Mouse (Mus musculus): Measurements from ENCODE around the gene Cnr2. TPM values are rescaled to one million over a fixed set of nuclear protein-coding genes. Genes with fewer than 3 reads are reported as not detected.

The Cnr2 gene
- 0.38 and 0.39 TPM in 2 replicates for polyA plus RNA-seq (2014; fragmentation: Nextera tagmentation; extraction: Ambion mirVana)

- Histone ChIP-seq H3K9me3 (ENCODE audit: control insufficient read depth, low read depth, low read length) (no peaks in the 10 kb centered on the region), H3K27me3 (ENCODE audit: control insufficient read depth, insufficient read depth, low read length) (no peaks in the 10 kb centered on the region), H3K4me3 (ENCODE audit: low read depth, low read length) (no peak within 1 kb of the TSS), H3K4me2 (replicated peaks; ENCODE audit: low read depth, low read length) (no peak within 1 kb of the TSS), H3K36me3 (ENCODE audit: control insufficient read depth, insufficient read depth, low read length) (no peaks in the 10 kb centered on the region), H3K9ac (replicated peaks; ENCODE audit: low read depth, low read length) (no peak within 1 kb of the TSS), H3K27ac (ENCODE audit: low read length) (no peak within 1 kb of the TSS), H3K4me1 (ENCODE audit: control insufficient read depth, insufficient read depth, low read length) (no peaks in the 10 kb centered on the region)
- ATAC-seq (ENCODE audit: insufficient number of reproducible peaks, insufficient read depth, low FRiP score, low read depth), result no peak
- WGBS, result 49% methylated on average over 8 of the region's 8 CpGs
Measured at GRCm38 (mm10) chr4:135895071-135895571, at the start of gene Cnr2. Cnr2 (plus strand) TSS chr4:135895394.

- no peak overlapping the region for H3K9ac ChIP-seq (replicated peaks; ENCODE audit: low read depth, low read length)
- H3K4me1 ChIP-seq (ENCODE audit: control insufficient read depth, insufficient read depth, low read length), result no peaks in the 10 kb centered on the region
- 54% methylated on average over 5 of the region's 5 CpGs for WGBS
- no peaks in the 10 kb centered on the region for H3K9me3 ChIP-seq (ENCODE audit: control insufficient read depth, low read depth, low read length)
- H3K4me2 ChIP-seq (replicated peaks; ENCODE audit: low read depth, low read length), result no peak overlapping the region
- H3K27me3 ChIP-seq (ENCODE audit: control insufficient read depth, insufficient read depth, low read length), result no peaks in the 10 kb centered on the region
- no peak overlapping the region for H3K4me3 ChIP-seq (ENCODE audit: low read depth, low read length)
- no peaks in the 10 kb centered on the region for H3K36me3 ChIP-seq (ENCODE audit: control insufficient read depth, insufficient read depth, low read length)
- H3K27ac ChIP-seq (ENCODE audit: low read length), result no peak overlapping the region
- ATAC-seq (ENCODE audit: insufficient number of reproducible peaks, insufficient read depth, low FRiP score, low read depth), result no peak
Measured at GRCm38 (mm10) chr4:135847581-135847980, 47.6 kb upstream of the Cnr2 start.

DNA sequence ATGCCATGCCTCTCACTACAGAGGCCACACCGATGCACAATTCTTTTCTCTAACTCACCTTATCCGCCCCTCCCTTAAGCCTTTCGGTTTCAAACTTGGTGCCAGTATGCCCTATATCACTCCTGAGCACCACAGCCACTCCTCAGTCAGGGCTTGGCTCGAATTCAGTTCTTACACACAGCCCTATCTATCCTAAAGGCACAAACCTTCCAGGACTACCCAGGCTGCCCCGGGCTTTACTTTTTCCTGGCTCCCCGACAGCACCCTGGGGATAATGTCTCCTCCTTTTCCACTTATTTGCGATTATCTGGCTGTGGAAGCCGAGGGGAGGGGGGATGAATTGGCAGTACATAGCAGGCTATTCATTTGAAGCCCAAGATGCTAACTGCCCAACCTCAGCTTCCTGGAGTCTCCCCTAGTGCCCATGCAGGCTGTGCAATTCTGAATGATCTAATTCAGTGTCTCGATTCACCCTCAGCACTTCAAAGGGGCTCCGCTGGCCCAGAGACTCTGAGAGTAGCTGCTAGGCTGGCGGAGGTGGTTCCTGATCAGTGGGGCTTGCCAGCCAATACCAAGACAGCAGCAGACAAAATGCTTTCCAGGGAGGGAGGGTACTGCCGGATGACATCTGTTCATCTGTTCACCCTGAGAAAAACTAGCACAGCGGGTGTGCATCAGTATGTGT is 44.6 kb upstream of the Cnr2 start:
- ATAC-seq (ENCODE audit: insufficient number of reproducible peaks, insufficient read depth, low FRiP score, low read depth), result no peak
- H3K27ac ChIP-seq (ENCODE audit: low read length), result no peak overlapping the region
- 43% methylated on average over 13 of the region's 13 CpGs for WGBS
- H3K36me3 ChIP-seq (ENCODE audit: control insufficient read depth, insufficient read depth, low read length), result no peaks in the 10 kb centered on the region
- no peak overlapping the region for H3K9ac ChIP-seq (replicated peaks; ENCODE audit: low read depth, low read length)
- no peak overlapping the region for H3K4me3 ChIP-seq (ENCODE audit: low read depth, low read length)
- no peak overlapping the region for H3K4me2 ChIP-seq (replicated peaks; ENCODE audit: low read depth, low read length)
- no peaks in the 10 kb centered on the region for H3K9me3 ChIP-seq (ENCODE audit: control insufficient read depth, low read depth, low read length)
- 0 out of 2 replicates have a peak, but pooled peaks cover 4% of the 10 kb centered on the region for H3K4me1 ChIP-seq (ENCODE audit: control insufficient read depth, insufficient read depth, low read length)
- no peaks in the 10 kb centered on the region for H3K27me3 ChIP-seq (ENCODE audit: control insufficient read depth, insufficient read depth, low read length)

DNA sequence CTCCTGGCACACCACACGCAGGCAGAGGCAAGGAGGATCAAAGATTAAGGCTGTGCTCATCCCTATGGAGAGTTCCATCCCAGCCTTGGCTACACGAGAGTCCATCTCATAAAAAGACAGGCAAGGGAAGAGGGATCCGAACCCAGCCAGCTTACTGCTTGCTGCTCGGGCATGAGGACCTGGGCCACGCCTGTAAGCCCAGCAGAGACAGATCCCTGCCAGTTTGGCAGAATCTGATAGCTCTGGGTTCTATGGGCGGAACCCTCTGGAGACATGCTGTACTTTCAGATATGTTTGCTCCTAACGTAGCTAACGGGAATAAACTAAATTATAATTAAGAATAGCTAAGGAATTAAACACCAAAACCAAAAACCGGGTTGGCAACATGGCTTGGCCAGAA is 43.3 kb upstream of the Cnr2 start:
- H3K36me3 ChIP-seq (ENCODE audit: control insufficient read depth, insufficient read depth, low read length), result no peaks in the 10 kb centered on the region
- WGBS, result 89% methylated on average over 9 of the region's 9 CpGs
- no peak overlapping the region for H3K4me2 ChIP-seq (replicated peaks; ENCODE audit: low read depth, low read length)
- H3K4me1 ChIP-seq (ENCODE audit: control insufficient read depth, insufficient read depth, low read length), result 0 out of 2 replicates have a peak, but pooled peaks cover 4% of the 10 kb centered on the region
- H3K9me3 ChIP-seq (ENCODE audit: control insufficient read depth, low read depth, low read length), result no peaks in the 10 kb centered on the region
- H3K9ac ChIP-seq (replicated peaks; ENCODE audit: low read depth, low read length), result no peak overlapping the region
- H3K27me3 ChIP-seq (ENCODE audit: control insufficient read depth, insufficient read depth, low read length), result no peaks in the 10 kb centered on the region
- ATAC-seq (ENCODE audit: insufficient number of reproducible peaks, insufficient read depth, low FRiP score, low read depth), result no peak
- no peak overlapping the region for H3K4me3 ChIP-seq (ENCODE audit: low read depth, low read length)
- no peak overlapping the region for H3K27ac ChIP-seq (ENCODE audit: low read length)

DNA sequence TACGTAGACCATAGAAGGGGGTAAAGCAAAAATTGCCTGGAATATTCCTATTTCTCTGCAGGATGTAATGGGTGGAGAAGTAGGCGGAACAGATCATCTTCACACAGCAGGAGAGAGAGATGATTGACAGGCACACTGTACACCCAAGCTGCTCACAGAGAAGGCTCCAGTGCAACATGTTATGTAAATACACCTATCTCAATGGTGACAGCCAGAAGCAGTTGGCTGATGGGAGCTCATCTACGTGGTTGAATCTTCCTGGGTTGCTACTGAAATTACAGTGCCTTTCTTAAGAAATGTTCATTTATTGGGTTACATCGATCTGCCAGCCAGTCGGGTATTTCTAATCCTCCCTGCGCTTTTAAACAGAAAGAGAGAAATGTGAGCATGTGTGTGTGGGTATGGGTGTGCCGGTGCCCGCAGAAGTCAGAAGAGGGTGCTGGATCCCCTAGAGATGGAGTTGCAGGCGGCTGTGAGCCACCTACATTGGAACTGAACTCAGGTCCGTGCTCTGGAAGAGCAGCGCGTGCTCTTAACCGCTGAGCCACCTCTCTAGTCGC is 41.1 kb upstream of the Cnr2 start:
- WGBS, result 86% methylated on average over 14 of the region's 14 CpGs
- H3K4me3 ChIP-seq (ENCODE audit: low read depth, low read length), result no peak overlapping the region
- H3K4me1 ChIP-seq (ENCODE audit: control insufficient read depth, insufficient read depth, low read length), result peaks cover 18% of the 10 kb centered on the region; the same call in 1 of the 2 replicates
- H3K4me2 ChIP-seq (replicated peaks; ENCODE audit: low read depth, low read length), result no peak overlapping the region
- no peak overlapping the region for H3K27ac ChIP-seq (ENCODE audit: low read length)
- H3K9me3 ChIP-seq (ENCODE audit: control insufficient read depth, low read depth, low read length), result no peaks in the 10 kb centered on the region
- H3K9ac ChIP-seq (replicated peaks; ENCODE audit: low read depth, low read length), result no peak overlapping the region
- H3K36me3 ChIP-seq (ENCODE audit: control insufficient read depth, insufficient read depth, low read length), result no peaks in the 10 kb centered on the region
- ATAC-seq (ENCODE audit: insufficient number of reproducible peaks, insufficient read depth, low FRiP score, low read depth), result no peak
- H3K27me3 ChIP-seq (ENCODE audit: control insufficient read depth, insufficient read depth, low read length), result no peaks in the 10 kb centered on the region

DNA sequence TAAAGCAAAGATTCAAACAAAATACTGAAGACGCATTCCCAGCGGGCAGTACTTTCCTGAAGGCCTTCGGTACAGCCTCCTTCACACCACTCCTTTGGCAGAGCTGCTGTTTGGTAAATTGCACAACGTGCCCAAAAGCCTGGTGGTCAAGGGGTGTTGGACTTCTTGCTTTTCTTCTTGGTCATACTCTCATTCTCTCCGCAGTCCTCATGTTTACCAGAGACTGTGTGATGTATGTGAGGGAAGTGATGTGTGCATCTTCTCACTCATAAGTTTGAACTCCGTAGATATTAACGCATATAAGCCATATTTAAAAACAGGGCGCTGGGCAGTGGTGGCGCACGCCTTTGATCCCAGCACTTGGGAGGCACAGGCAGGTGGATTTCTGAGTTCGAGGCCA is 40.6 kb upstream of the Cnr2 start:
- Histone ChIP-seq H3K27me3 (ENCODE audit: control insufficient read depth, insufficient read depth, low read length) (no peaks in the 10 kb centered on the region), H3K9ac (replicated peaks; ENCODE audit: low read depth, low read length) (no peak overlapping the region; the same call in 1 of the 2 replicates), H3K4me3 (ENCODE audit: low read depth, low read length) (no peak overlapping the region), H3K27ac (ENCODE audit: low read length) (peak overlapping the region; percentile 100), H3K4me2 (replicated peaks; ENCODE audit: low read depth, low read length) (peak overlapping the region; percentile 88), H3K4me1 (ENCODE audit: control insufficient read depth, insufficient read depth, low read length) (peaks cover 21% of the 10 kb centered on the region; the same call in 1 of the 2 replicates), H3K36me3 (ENCODE audit: control insufficient read depth, insufficient read depth, low read length) (0 out of 2 replicates have a peak, but pooled peaks cover 1% of the 10 kb centered on the region), H3K9me3 (ENCODE audit: control insufficient read depth, low read depth, low read length) (no peaks in the 10 kb centered on the region)
- ATAC-seq (ENCODE audit: insufficient number of reproducible peaks, insufficient read depth, low FRiP score, low read depth), result no peak
- WGBS, result 72% methylated on average over 11 of the region's 11 CpGs

DNA sequence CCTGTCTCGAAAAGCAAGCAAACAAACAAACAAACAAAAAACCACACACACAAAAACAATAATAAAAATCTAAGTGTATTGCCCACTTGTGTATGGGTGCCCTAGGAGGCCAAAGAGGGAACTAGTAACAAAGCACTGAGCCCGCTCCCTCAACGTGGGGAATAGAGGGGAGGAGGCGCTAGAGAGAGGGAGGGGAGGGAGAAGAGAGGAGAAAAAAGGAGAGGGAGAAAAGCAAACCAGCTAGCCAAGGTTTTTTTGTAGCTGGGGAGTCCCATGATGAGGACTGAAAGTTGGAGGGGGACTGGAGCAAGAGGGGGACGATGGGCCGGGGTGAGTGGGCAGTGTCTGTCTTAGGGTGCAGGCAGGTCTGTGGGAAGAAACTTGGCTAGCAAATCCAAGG is 40.1 kb upstream of the Cnr2 start:
- H3K4me1 ChIP-seq (ENCODE audit: control insufficient read depth, insufficient read depth, low read length), result peaks cover 25% of the 10 kb centered on the region; the same call in 1 of the 2 replicates
- H3K9ac ChIP-seq (replicated peaks; ENCODE audit: low read depth, low read length), result peak overlapping the region; percentile 84
- peaks cover 6% of the 10 kb centered on the region; the same call in 1 of the 2 replicates for H3K36me3 ChIP-seq (ENCODE audit: control insufficient read depth, insufficient read depth, low read length)
- peak overlapping the region; percentile 100 for H3K27ac ChIP-seq (ENCODE audit: low read length)
- WGBS, result 6% methylated on average over 6 of the region's 6 CpGs
- no peaks in the 10 kb centered on the region for H3K27me3 ChIP-seq (ENCODE audit: control insufficient read depth, insufficient read depth, low read length)
- H3K4me3 ChIP-seq (ENCODE audit: low read depth, low read length), result peak overlapping the region; percentile 93
- ATAC-seq (ENCODE audit: insufficient number of reproducible peaks, insufficient read depth, low FRiP score, low read depth), result peak; percentile 5; the same call in 1 of the 2 replicates
- peak overlapping the region; percentile 88 for H3K4me2 ChIP-seq (replicated peaks; ENCODE audit: low read depth, low read length)
- no peaks in the 10 kb centered on the region for H3K9me3 ChIP-seq (ENCODE audit: control insufficient read depth, low read depth, low read length)

GRCm38 (mm10) chr4:135855536-135856222 is 39.5 kb upstream of the Cnr2 start, which contains the start of gene Srsf10:
Srsf10 (plus strand) TSS chr4:135855747.
- WGBS, result under 1% methylated on average over 59 of the region's 67 CpGs
- H3K4me1 ChIP-seq (ENCODE audit: control insufficient read depth, insufficient read depth, low read length), result peaks cover 27% of the 10 kb centered on the region; the same call in 1 of the 2 replicates
- no peaks in the 10 kb centered on the region for H3K27me3 ChIP-seq (ENCODE audit: control insufficient read depth, insufficient read depth, low read length)
- H3K9me3 ChIP-seq (ENCODE audit: control insufficient read depth, low read depth, low read length), result no peaks in the 10 kb centered on the region
- peaks cover 7% of the 10 kb centered on the region; the same call in 1 of the 2 replicates for H3K36me3 ChIP-seq (ENCODE audit: control insufficient read depth, insufficient read depth, low read length)
- peak within 1 kb of the TSS; percentile 95 for H3K9ac ChIP-seq (replicated peaks; ENCODE audit: low read depth, low read length)
- peak within 1 kb of the TSS; percentile 100 for H3K27ac ChIP-seq (ENCODE audit: low read length)
- peak within 1 kb of the TSS; percentile 88 for H3K4me2 ChIP-seq (replicated peaks; ENCODE audit: low read depth, low read length)
- peak within 1 kb of the TSS; percentile 93 for H3K4me3 ChIP-seq (ENCODE audit: low read depth, low read length)
- ATAC-seq (ENCODE audit: insufficient number of reproducible peaks, insufficient read depth, low FRiP score, low read depth), result peak; percentile 93
